Mouse (Mus musculus): ENCODE data around the gene Ptgdr.
"Not testable (repeated sequence)": the region's sequence is repeated elsewhere in the genome, so short reads cannot be mapped to it uniquely, and the experiment has no call there.

The Ptgdr gene

GRCm38 (mm10) chr14:44858868-44859613, at the start of gene Ptgdr:
Gene Ptgdr (minus strand): TSS chr14:44859375.
- DNase-seq = no peak

DNA sequence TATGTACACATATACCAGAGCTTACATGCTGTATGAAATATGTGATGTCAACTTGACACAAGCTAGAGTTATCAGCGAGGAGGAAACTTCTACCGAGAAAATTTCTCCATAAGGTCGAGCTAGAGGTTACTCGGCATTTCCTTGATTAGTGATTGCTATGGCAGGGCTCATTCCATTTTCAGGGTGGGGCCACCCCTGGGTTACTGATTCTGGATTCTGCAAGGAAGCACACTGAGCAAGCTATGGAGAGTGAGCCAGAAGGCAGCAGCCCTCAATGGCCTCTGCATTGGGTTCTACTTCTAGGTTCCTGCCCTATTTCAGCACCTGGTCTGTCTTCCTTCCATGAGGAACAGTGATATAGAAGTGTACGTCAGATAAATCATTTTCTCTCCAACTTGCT, 48.6 kb upstream of the Ptgdr start:
- DNase-seq = no peak

DNA sequence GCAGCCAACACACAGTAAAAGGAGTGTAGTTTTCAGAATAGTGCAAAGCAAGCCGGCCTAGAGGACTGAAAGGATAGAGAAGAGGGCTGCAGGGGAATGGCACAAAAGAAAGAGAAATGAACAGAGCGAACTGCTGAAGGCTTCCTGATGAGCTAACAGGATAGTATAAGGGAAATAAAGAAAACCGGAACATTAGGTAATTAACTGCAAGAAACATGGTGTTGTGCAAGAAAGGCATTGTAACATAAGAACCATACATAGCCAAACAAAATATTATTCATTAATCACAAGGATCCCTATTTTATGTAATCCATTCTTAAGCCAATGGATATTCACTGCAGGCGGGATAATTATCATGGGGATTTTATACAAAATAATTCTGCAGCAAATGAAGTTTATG, 45.0 kb upstream of the Ptgdr start:
- no peak for DNase-seq

- not testable (repeated sequence) for DNase-seq
These were observed 42.6 kb upstream of the Ptgdr start for GRCm38 (mm10) chr14:44901735-44902134.

GRCm38 (mm10) chr14:44891387-44892132, 32.4 kb upstream of the Ptgdr start:
- no peak for DNase-seq

GRCm38 (mm10) chr14:44869686-44870085, 10.5 kb upstream of the Ptgdr start:
- DNase-seq = no peak

- DNase-seq = no peak
These were observed 6.5 kb upstream of the Ptgdr start for GRCm38 (mm10) chr14:44865661-44866060.

- DNase-seq = no peak
These were observed 3.9 kb upstream of the Ptgdr start for GRCm38 (mm10) chr14:44863086-44863485.

- no peak for DNase-seq
These were observed 2.0 kb upstream of the Ptgdr start for GRCm38 (mm10) chr14:44861161-44861560.

DNA sequence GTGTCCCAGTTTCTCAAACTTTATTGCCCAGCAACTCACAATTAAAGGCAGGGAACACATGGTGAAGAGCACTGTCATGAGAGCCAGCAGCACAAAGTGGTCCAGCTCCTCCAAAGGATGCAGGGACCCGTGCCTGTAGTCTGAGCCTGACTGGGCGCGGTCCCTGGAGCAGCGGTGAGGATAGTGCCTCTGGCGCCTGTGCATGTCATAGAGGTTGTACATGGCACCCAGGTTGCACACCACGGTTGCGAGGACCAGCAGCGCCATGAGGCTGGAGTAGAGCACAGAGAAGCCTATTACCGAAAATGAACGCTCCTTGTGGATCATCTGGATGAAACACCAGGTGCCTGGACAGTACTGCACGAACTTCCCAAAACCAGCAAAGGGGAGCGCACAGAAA, 803 bp downstream of the Ptgdr start:
- DNase-seq = no peak

- not testable (repeated sequence) for DNase-seq
These were observed 8.5 kb downstream of the Ptgdr start for GRCm38 (mm10) chr14:44850637-44851036.

GRCm38 (mm10) chr14:44847740-44848139, 11.4 kb downstream of the Ptgdr start:
- DNase-seq = no peak

GRCm38 (mm10) chr14:44846558-44847263, 12.5 kb downstream of the Ptgdr start:
- DNase-seq = no peak

DNA sequence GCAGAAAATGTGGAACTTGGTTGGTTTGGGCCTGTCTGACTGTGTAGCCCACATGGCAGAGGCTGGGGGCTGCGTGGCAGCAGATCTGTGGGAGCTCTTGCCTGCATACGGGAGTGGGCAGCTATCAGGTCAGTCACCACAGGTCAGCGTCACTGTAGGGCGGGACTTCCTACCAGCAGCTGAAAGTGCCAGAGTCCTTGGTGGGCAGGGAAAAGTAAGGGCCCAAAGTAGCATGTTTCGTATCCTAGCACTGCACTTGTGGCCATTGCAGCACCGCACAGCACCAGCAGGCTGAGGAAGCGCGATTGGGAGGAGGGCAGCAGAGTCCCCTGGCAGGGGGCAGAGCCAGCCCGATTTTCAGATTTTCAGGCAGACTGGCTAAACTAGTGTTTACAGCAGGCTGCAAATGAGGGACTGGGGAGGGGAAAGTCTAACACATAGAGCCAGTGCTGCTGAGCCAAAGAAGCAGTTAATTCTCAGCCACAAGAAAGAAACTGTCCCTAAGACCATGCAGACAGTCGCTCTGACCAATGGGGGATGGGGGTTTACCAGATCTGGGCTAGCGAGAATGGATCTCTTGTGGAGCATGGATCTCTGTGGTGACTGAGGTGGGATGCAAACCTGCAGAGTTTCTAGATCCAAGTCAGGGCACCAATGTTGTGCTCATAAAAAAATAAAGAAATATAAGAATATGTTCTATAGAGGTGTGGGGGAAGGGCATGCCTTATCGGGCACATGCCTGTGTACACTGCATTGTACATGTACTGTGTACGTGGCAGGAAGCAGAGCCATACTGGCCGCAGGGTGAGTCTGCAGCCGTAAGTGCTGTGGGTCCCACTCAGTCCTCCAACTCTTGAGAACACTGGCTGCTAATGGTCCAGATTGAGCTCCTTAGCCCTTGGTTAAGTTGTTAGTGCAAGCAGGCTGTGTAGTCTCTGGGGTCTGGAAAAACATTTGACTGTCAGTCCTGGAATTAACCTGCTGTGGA, 15.1 kb downstream of the Ptgdr start:
- DNase-seq = no peak

- DNase-seq = no peak
These were observed 20.5 kb downstream of the Ptgdr start for GRCm38 (mm10) chr14:44838685-44839084.

GRCm38 (mm10) chr14:44835132-44835531, 24.0 kb downstream of the Ptgdr start:
- no peak for DNase-seq

DNA sequence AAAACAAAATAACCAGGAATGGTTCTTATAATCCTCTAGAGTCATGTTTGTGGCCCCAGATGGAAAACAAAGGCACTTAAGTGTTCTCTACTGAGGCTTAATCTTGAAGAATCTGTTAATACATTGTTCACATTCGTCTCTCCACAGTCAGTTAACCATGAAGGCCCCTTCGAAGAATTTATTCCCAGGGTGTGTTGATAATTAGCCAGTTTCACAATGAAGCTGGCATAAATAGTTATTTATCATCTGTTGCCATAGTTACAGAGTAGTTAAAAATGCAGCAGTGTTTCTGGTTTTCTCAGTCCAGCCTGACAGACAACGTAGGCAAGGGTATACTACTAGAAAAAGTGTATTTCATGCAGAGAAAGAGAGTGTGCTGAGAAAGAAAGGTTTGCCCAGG, 25.0 kb downstream of the Ptgdr start:
- DNase-seq = not testable (repeated sequence)

GRCm38 (mm10) chr14:44833096-44833495, 26.1 kb downstream of the Ptgdr start:
- not testable (repeated sequence) for DNase-seq

GRCm38 (mm10) chr14:44827736-44828135, 31.4 kb downstream of the Ptgdr start:
- no peak for DNase-seq

DNA sequence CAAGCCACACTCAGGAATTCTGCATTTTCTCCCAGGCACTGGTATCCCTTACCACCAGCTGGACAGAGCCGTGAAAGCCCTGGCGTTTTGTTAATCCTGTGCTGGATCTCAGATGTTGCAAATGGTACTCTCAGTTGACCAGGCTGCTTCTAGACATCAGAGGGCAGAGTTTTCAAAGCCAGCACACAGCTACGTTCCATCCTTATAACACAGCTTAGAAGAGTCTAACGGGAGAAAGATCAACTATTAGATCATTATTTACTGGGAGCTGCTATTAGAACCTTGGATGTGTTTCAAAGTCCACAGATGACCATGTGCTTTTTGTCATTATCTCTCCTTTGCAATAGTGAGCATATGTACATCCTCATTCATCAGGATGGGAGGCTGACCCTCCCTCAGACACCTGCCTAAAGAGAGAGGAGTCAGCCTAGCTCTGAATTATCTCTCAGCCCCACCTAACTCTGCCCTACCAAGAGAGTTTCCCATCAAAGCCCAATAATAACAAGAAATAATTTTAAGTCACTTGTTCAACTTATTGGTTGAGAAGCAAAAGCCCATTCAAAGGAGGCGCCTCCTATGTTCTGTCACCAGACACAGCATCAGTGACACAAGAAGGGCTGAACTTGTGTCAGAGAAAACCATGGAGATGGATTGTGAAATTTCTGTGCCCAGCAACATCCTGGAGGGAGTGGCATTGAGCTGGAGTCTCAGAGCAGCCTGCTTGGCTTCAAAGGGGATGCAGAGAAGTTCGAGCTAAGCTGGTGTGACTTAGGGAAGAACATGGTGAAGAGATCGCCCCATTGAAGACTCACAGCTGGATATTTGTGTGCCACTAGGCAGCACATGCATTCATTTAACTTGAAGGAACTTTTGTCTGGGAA, 37.8 kb downstream of the Ptgdr start:
- DNase-seq = no peak

DNA sequence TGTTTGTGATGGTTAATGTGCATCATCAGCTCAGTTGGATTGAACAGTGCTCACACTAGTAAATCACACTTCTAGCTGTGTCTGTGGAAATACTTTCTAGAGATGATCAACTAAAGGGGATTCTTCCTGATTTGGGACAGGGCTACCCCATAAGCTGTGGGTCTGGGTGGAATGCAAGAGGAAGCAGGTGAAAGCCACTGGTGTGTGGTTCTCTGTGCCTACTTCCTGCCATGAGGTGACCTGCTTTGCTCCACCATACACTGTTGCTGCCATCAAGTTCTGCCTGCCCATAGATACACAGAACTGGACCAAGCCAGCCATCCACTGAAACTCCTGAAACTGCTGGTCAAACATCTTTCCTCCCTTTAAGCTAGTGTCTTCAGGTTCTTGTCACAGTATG, 46.0 kb downstream of the Ptgdr start:
- DNase-seq = not testable (repeated sequence)
